Mouse (Mus musculus) heart, postnatal 25 days (tissue): Measurements from ENCODE around the gene Magi1. TPM values are rescaled to one million over a fixed set of nuclear protein-coding genes. Genes with fewer than 3 reads are reported as not detected.

Source experiments
- DNase-seq: peaks from one replicate; pipeline ENCODE4 v3.0.0; 2022; ENCODE audit warnings: low spot score
- intact Hi-C: fragments of 180-260 bp; cut with DNase I; formaldehyde crosslinking; loops from one replicate; pipeline ENCODE4 v1.15.1; 2025
- total RNA-seq, 2 experiments: library from RNA; stranded (reverse); gene quantifications; 2 replicates each; pipeline ENCODE4 v1.2.3; 2021

The Magi1 gene
- total RNA-seq, 2 experiments from 2014 or later = 15.9 to 18.1 TPM

- intact Hi-C loops = loop anchor here (2.0 to 5.0 kb wide), 5 partner anchors 60 to 384 kb away; partner anchors contain the start of gene Magi1
- no peak for DNase-seq
Observed at GRCm38 (mm10) chr6:94080933-94081545, 202.7 kb downstream of the Magi1 start.

- DNase-seq = no peak
- intact Hi-C loops = loop anchor here (5.0 kb wide), 1 partner anchor 283 kb away; no protein-coding TSS in a partner anchor
Observed at GRCm38 (mm10) chr6:94078934-94079333, 204.8 kb downstream of the Magi1 start.

DNA sequence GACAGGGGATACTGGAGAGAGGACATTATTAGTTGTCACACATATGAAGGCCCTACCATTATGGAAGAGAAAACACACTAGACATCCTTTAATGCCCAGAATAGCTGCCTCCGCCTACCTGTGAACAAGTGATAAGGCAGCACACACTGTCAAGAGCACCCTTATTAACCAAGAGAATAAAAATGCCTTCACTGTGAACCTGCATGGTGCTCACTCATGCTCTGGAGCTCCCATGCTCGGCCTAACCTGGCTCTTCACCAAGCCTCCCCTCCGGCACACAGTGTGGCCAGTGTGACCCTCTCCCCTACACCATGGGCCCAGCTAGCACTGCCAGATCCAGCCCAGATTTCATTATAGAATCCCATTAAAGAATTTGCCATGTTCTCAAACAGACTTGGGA, 206.7 kb downstream of the Magi1 start:
- no peak for DNase-seq
- intact Hi-C loops = loop anchor here (5.0 kb wide), 1 partner anchor 285 kb away; no protein-coding TSS in a partner anchor

DNA sequence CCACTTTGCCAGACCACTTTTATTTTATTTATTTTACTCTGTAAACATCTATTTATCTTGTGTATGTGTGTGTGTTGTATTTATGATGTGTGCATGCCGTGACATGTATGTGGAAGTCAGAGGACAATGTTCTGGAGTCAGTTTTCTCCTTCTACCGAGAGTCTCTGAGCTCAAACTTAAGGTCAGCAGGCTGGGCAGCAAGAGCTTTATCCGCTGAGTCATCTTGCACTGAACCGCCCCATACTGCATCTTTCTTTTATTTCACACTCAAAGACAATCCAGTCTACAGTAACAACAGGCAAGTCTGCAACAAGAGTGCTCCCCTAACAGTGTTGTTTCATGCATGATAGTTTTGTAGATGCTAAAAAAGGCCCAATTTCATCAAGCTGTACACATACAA, 207.7 kb downstream of the Magi1 start:
- DNase-seq = no peak
- intact Hi-C loops = loop anchor here (5.0 kb wide), 1 partner anchor 286 kb away; no protein-coding TSS in a partner anchor

DNA sequence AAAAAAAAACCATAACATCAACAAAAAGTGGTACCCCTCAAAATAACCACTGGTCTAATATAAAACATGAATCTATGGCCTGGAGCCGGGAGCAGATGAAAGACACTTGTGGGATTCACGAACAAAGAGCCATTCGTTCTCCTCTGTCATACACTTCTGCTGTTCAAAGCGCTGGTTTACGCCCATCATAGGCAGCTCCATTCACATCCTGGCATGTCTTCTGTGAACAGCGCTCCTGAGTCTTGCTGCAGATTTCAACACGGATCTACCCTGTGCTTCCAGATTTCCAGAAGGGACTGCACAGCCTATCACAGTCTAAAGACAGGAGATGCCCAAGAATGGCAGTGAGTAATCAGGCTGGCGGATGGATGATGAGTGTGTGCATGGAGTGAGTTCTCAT, 208.5 kb downstream of the Magi1 start:
- intact Hi-C loops = loop anchor here (5.0 kb wide), 1 partner anchor 287 kb away; no protein-coding TSS in a partner anchor
- DNase-seq = no peak

DNA sequence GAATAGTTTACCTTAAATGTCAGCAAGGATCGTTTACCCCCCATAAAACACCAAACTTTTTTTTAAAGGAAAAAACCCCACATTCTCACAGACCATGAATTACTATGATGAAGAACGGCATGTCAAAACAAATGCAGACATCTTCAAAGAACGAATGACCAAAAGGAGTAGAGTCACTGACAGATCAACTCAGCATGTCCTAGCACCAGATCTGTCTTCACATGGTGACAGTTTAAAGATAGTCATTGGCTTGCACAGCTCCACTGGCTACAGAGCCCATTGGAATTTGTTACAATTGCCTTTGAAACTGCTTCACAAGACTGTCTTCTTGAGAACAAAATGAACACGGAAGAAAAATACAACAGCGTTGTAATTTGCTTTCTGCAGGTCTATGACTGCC, 212.0 kb downstream of the Magi1 start:
- intact Hi-C loops = no loop called here
- DNase-seq = no peak

- intact Hi-C loops = no loop called here
Observed at GRCm38 (mm10) chr6:94070702-94071101, 213.0 kb downstream of the Magi1 start.

DNA sequence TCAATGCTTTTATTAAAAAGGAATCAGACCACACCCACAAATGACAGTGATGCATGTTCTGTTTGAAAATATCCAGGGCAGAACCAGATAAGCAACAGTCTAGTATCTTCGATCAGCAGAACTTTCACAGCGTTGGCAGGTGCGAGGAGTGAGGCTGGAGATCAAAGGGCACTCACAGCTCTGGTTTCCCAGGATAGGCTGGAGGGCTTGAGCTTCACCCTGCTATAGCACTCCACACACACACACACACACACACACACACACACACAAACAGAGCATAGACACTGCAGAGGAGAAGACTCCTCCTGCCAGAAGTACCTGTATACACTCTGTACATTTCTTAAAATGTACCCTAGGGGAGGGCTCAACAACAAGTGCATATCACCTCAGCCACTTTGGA, 214.3 kb downstream of the Magi1 start:
- DNase-seq = no peak
- intact Hi-C loops = no loop called here

More at GRCm38 (mm10) chr6:94070702-94071101, 213.0 kb downstream of the Magi1 start:
- DNase-seq = no peak

- no peak for DNase-seq
- intact Hi-C loops = no loop called here
Observed at GRCm38 (mm10) chr6:94067741-94068450, 215.8 kb downstream of the Magi1 start.

GRCm38 (mm10) chr6:94064832-94065231, 218.9 kb downstream of the Magi1 start:
- no peak for DNase-seq
- intact Hi-C loops = no loop called here

DNA sequence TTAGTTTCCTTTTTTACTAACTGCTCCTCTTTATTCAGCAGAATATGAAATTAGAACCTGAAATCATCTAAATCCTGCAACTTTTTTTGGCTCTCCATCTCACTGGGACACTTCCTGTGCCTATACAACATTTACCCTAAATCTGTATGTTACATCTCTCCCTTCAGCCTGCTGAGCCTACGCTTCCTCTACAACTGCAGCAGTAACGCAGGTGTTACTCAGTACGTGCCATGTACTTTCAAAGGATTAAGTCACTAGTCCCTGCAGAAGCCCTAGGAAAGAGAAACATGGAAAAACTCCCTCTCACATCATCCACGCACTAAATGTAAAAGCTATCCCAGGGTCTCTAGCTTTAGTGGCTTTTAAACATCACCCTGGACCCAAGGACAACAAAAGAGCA, 220.2 kb downstream of the Magi1 start:
- intact Hi-C loops = no loop called here
- DNase-seq = no peak

DNA sequence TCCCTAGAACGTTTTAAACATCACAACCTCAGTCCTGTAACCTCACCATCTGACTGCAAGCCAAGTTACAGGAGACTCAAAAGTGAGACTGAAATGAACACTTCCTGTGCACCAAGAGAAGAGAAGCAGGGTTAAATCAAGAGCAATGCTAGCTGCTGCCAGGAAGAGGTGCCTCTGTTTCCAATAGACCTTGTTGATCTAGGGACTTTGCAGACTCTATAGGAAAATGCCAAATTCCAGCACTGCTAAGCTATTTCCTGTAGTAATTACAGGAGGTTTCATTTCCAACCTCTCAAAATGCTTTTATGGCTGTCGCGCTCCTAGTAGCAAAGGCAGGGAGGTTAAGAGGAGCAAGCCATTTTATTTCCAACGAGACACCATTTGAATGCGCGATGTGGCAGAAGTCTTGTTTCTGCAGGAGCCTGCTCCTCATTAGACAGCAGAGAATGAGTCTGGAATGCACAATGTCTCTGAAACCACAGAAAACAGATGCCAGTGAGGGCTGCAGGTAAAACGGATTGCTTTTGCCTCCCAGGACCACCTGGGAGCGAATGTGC, 222.2 kb downstream of the Magi1 start:
- no peak for DNase-seq
- intact Hi-C loops = no loop called here

DNA sequence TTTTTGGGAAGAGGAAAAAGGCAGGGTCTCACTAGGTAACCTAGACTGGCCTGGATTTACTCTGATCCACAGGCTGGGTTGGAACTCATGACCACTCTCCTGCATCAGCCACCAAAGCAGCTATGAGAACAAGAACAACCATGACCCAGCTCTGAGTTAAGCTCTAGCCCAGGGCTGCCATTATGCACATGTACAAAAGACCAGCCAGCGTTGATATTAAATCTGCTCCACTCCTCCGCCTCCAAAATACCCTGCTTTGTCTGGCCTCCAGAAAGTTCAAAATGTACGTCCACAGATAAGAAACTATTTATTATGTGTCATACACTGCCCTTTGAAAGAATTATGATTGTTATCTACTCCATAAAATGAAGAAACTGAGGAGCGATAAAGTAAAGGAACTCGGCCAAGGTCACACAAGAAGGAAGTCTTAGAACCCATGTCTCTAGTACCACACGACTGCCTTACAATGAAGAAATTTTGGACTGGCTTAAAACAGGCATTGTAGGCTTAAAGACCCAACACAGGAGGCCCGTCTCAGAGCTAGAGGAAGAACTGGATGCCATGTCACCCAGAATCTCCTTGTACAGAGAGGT, 223.0 kb downstream of the Magi1 start:
- intact Hi-C loops = no loop called here
- no peak for DNase-seq

- intact Hi-C loops = no loop called here
- DNase-seq = no peak
Observed at GRCm38 (mm10) chr6:94059090-94059489, 224.6 kb downstream of the Magi1 start.

DNA sequence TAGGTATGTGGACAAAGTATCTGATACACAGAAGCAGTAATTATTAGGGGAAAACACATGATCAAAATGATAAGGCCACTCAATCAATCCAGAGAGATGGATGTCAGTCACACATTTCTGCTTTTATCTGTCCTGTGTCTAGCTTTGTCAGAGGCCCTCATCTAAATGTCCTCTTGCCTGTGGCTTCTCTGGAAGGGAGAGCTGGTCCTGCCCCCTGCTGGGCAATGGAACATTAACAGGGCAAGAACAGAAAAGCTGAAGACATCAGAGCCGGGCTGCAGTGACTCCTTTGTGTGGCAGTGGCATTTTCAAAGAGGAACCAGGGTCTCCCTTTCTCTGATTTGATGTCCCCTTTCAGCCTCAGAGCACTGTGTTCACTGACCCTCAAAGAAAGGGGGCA, 229.8 kb downstream of the Magi1 start:
- DNase-seq = no peak
- intact Hi-C loops = loop anchor here (5.0 kb wide), 1 partner anchor 297 kb away; no protein-coding TSS in a partner anchor

DNA sequence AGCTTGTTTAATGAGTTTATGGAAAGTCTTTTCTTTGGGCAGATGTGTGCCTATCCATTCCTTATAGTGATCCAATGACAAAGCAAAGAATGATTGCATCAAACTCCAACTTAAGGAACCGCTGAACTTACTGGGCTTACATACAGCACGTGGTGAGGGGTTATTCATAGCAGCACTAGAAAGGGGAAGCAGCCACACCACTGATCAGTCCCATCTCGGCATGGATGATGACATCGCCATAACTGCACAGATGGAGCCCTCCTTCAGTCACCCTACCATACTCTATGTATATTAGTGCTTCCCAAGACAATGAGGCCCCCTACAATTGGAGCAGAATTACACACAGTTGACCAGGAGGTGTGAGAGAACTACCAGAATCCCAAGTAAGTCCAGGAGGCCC, 238.5 kb downstream of the Magi1 start:
- intact Hi-C loops = no loop called here
- DNase-seq = no peak

DNA sequence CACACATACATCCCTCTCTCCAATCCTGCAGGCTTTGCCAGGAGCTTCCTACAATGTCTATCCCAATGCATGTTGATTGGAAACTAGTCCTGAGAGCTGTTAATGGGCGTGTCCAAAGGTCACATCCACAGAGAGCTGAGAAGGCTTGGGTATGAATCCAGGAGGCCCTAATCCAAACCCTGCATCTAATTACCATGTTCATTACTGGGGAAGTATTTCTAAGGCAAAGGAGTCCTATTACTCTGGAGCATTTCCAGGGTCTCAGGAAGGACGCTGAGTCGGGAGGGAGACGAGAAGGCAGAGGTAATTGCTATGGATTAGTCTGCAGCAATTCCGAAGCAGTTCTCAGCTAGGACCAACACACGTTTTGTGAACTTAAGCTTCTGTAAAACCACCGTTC, 240.3 kb downstream of the Magi1 start:
- intact Hi-C loops = no loop called here
- DNase-seq = no peak

- intact Hi-C loops = no loop called here
- DNase-seq = no peak
Observed at GRCm38 (mm10) chr6:94040093-94040492, 243.6 kb downstream of the Magi1 start.

DNA sequence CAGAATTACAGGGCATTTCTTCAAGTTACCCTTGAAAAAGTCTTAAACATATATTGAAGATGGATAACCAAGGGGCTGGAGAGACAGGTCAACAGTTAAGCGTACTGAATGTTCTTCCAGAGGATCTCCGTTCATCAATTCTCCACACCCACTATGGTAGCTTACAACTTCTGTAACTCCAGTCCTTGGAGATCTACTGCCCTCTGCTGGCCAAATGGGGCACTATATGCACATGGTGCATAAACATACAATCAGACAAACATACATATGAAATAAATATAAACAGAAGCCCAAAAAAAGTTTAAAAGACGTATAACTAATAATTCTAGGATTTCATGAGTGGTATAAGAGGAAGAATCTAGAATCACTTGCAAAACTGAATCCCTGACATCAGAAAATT, 244.8 kb downstream of the Magi1 start:
- no peak for DNase-seq
- intact Hi-C loops = no loop called here

GRCm38 (mm10) chr6:94036554-94036953, 247.2 kb downstream of the Magi1 start:
- no peak for DNase-seq
- intact Hi-C loops = no loop called here

GRCm38 (mm10) chr6:94026361-94026760, 257.4 kb downstream of the Magi1 start:
- intact Hi-C loops = no loop called here
- no peak for DNase-seq
